25 mouse cellular contexts compared by ENCODE assay signal in genomic region chr12:76770841-76771500, GRCm38 (mm10). TPM values are rescaled to one million over a fixed set of nuclear protein-coding genes. Genes with fewer than 3 reads are reported as not detected.
DNase-seq lines count a peak whose midpoint lies in the region; ATAC-seq and TF ChIP-seq lines count a peak whose summit lies in the region.
"Had no signal": no experiment of that assay in that cellular context is flagged by ENCODE, and none has a peak within 500 bp of the region (broad histone marks: within the 10 kb centered on the region; RNA-seq: fewer than 3 reads in every experiment).

No protein-coding gene starts in this region.

- H3K4me3 ChIP-seq in midbrain, embryonic 11.5 days (ENCODE audit: low read depth, low read length), result no peak overlapping the region
- H3K4me3 ChIP-seq in midbrain, embryonic 10.5 days, result no peak overlapping the region
- peak overlapping the region in 1 of 2 experiments; percentile 8; a peak in 1 of 4 replicates for H3K4me3 ChIP-seq in MEL (ENCODE audit: control insufficient read depth in 1 of 2, insufficient read depth in 1 of 2, low read depth in 2 of 2, low read length in 2 of 2)

- H3K4me1 ChIP-seq in midbrain, embryonic 11.5 days (ENCODE audit: control insufficient read depth, insufficient read depth, low read length), result peaks cover 2% of the 10 kb centered on the region; the same call in 1 of the 2 replicates
- H3K4me1 ChIP-seq in midbrain, embryonic 10.5 days, result peaks cover 6% of the 10 kb centered on the region
- peaks cover 15 to 34% of the 10 kb centered on the region in 2 experiments for H3K4me1 ChIP-seq in MEL (ENCODE audit: control insufficient read depth in 1 of 2, insufficient read depth in 2 of 2, low read length in 2 of 2)

- no peak for TF ChIP-seq RAD21 in MEL (IDR thresholded peaks at IDR 0.05; ENCODE audit: low read depth, low read length)

- no peaks in the 10 kb centered on the region for H3K27me3 ChIP-seq in midbrain, embryonic 11.5 days (ENCODE audit: control insufficient read depth, insufficient read depth, low read length)
- H3K27me3 ChIP-seq in midbrain, embryonic 10.5 days (ENCODE audit: low read depth, poor library complexity, severe bottlenecking), result no peaks in the 10 kb centered on the region
- no peaks in the 10 kb centered on the region for H3K27me3 ChIP-seq in MEL (ENCODE audit: control insufficient read depth in 1 of 2, insufficient read depth in 2 of 2, low read length in 2 of 2)
- H3K27me3 ChIP-seq: CH12.LX, Patski had no signal

- TF ChIP-seq POLR2A in MEL (IDR thresholded peaks at IDR 0.05; ENCODE audit: control insufficient read depth in 1 of 2, insufficient read depth in 1 of 2, low read depth in 1 of 2, low read length in 2 of 2, poor library complexity in 1 of 2), result no peak

- H3K27ac ChIP-seq in midbrain, embryonic 11.5 days (ENCODE audit: low read depth, low read length), result no peak overlapping the region
- H3K27ac ChIP-seq in midbrain, embryonic 10.5 days (replicated peaks), result no peak overlapping the region
- peak overlapping the region; percentile 68 for H3K27ac ChIP-seq in MEL (ENCODE audit: control insufficient read depth, low read depth, low read length)

- H3K36me3 ChIP-seq in midbrain, embryonic 11.5 days (ENCODE audit: control insufficient read depth, insufficient read depth, low read length), result no peaks in the 10 kb centered on the region
- no peaks in the 10 kb centered on the region for H3K36me3 ChIP-seq in midbrain, embryonic 10.5 days
- peaks cover 0 to 36% of the 10 kb centered on the region in 2 experiments; a peak in 2 of 4 replicates for H3K36me3 ChIP-seq in MEL (ENCODE audit: control insufficient read depth in 1 of 2, insufficient read depth in 2 of 2, low read length in 2 of 2)

- no peak overlapping the region for H3K9ac ChIP-seq in midbrain, embryonic 11.5 days (ENCODE audit: low read length)
- H3K9ac ChIP-seq in MEL (ENCODE audit: control insufficient read depth, low read depth, low read length, poor library complexity, severe bottlenecking), result peak overlapping the region; percentile 44

- ATAC-seq in midbrain, embryonic 11.5 days (ENCODE audit: low FRiP score), result no peak
- ATAC-seq: activated CD4-positive, CD25-positive, alpha-beta regulatory T cell, adult 4 months; CD4-positive, CD25-positive, alpha-beta regulatory T cell, adult 4 months; Patski had no signal

- H3K79me2 ChIP-seq in MEL (ENCODE audit: control insufficient read depth, insufficient read depth, low read length, poor library complexity), result peaks cover 14% of the 10 kb centered on the region

- H3K9me3 ChIP-seq in midbrain, embryonic 11.5 days (ENCODE audit: control insufficient read depth, low read length), result no peaks in the 10 kb centered on the region
- no peaks in the 10 kb centered on the region for H3K9me3 ChIP-seq in midbrain, embryonic 10.5 days (replicated peaks)
- H3K9me3 ChIP-seq in MEL (replicated peaks; ENCODE audit: insufficient read depth, low read length), result no peaks in the 10 kb centered on the region
- H3K9me3 ChIP-seq: G1E had no signal

- WGBS in midbrain, embryonic 11.5 days, result 89% methylated on average over 5 of the region's 5 CpGs
- WGBS in midbrain, embryonic 10.5 days, result 88% methylated on average over 5 of the region's 5 CpGs

- DNase-seq in heart, adult 11 months, result peak; percentile 68
- no peak for DNase-seq in heart, postnatal 14 days
- peak; percentile 60 for DNase-seq in midbrain, embryonic 11.5 days (ENCODE audit: low spot score, missing footprints)
- no peak for DNase-seq in midbrain, embryonic 10.5 days (ENCODE audit: low spot score)
- DNase-seq in MEL (ENCODE audit: low read depth, low spot score), result peak; percentile 56
- no peak for DNase-seq in left cerebral cortex, postnatal 10 days (ENCODE audit: extremely low spot score in 1 of 2, low spot score in 2 of 2)
- DNase-seq: adrenal gland, adult 2 months; adrenal gland, adult 8-10 months; adrenal gland, postnatal 10 days; adrenal gland, postnatal 14 days; adrenal gland, postnatal 25 days; adrenal gland, postnatal 36 days; B cell, adult 2 months; cerebellum, adult 11 months; cerebellum, adult 11-12 months; cerebellum, adult 18-20 months; cerebellum, adult 2 months had no signal

- no peak for TF ChIP-seq CTCF in MEL (IDR thresholded peaks at IDR 0.05 in 2 of 3, conservative IDR thresholded peaks at IDR 0.05 in 1 of 3; ENCODE audit: control insufficient read depth in 1 of 3, insufficient read depth in 1 of 3, low read depth in 2 of 3, low read length in 3 of 3, poor library complexity in 1 of 3, severe bottlenecking in 1 of 3)

- TF ChIP-seq EP300 in MEL (IDR thresholded peaks at IDR 0.05; ENCODE audit: low read depth in 1 of 2, low read length in 2 of 2), result peak; percentile 45 to 62; a peak in 3 of 4 replicates

- intact Hi-C loops in heart, postnatal 14 days (cut with DNase I), result no loop called here
- intact Hi-C loops in left cerebral cortex, postnatal 10 days (cut with DNase I), result no loop called here

- no peak overlapping the region for H3K4me2 ChIP-seq in midbrain, embryonic 11.5 days

TF ChIP-seq in MEL, 35 proteins besides CTCF, POLR2A, EP300 and RAD21:
- TF ChIP-seq ZNF384 (IDR thresholded peaks at IDR 0.05; ENCODE audit: low read depth, low read length) (peak; percentile 93), HCFC1 (IDR thresholded peaks at IDR 0.05; ENCODE audit: low read depth, low read length) (no peak), CHD1 (IDR thresholded peaks at IDR 0.05; ENCODE audit: low read depth, low read length) (peak; percentile 95), ZKSCAN1 (IDR thresholded peaks at IDR 0.05; ENCODE audit: low read depth, low read length) (no peak), MXI1 (IDR thresholded peaks at IDR 0.05; ENCODE audit: low read depth, low read length) (peak; percentile 32; the same call in 1 of the 2 replicates), GABPA (IDR thresholded peaks at IDR 0.05; ENCODE audit: low read depth, low read length) (no peak), ZC3H11A (IDR thresholded peaks at IDR 0.05; ENCODE audit: low read depth, low read length) (no peak; the same call in 1 of the 2 replicates), E2F4 (IDR thresholded peaks at IDR 0.05; ENCODE audit: borderline replicate concordance, low read depth, low read length) (no peak), POLR2AphosphoS2 (IDR thresholded peaks at IDR 0.05; ENCODE audit: low read length) (no peak), POLR2AphosphoS5 (IDR thresholded peaks at IDR 0.05; ENCODE audit: borderline replicate concordance, low read depth, low read length) (no peak), TBP (IDR thresholded peaks at IDR 0.05; ENCODE audit: low read depth, low read length) (no peak), MYB (IDR thresholded peaks at IDR 0.05; ENCODE audit: low read depth, low read length) (no peak), ETS1 (IDR thresholded peaks at IDR 0.05; ENCODE audit: low read depth, low read length) (peak; percentile 58; the same call in 1 of the 2 replicates), GATA1 (IDR thresholded peaks at IDR 0.05; ENCODE audit: low read depth, low read length) (peak; percentile 59), SIN3A (IDR thresholded peaks at IDR 0.05; ENCODE audit: low read length) (peak; percentile 42), TCF12 (IDR thresholded peaks at IDR 0.05; ENCODE audit: low read depth, low read length) (0 out of 2 replicates have a peak, but pooled peaks have one; percentile 16), JUND (IDR thresholded peaks at IDR 0.05; ENCODE audit: low read depth, low read length) (no peak), USF1 (IDR thresholded peaks at IDR 0.05; ENCODE audit: low read depth, low read length) (no peak)

RNA-seq across cellular contexts. Expression of gene Fntb, which starts 5.6 kb away (rescaled TPM):
- 10 to 100 TPM; 15.2 to 18.9 TPM for total RNA-seq in heart, postnatal 14 days (2021)
- polyA plus RNA-seq in midbrain, embryonic 11.5 days (2014; fragmentation: Nextera tagmentation; extraction: Ambion mirVana), result 42.7 and 43.5 TPM in 2 replicates
- polyA plus RNA-seq in midbrain, embryonic 10.5 days (2016; fragmentation: Nextera tagmentation; extraction: Ambion mirVana), result 49.4 and 49.9 TPM in 2 replicates
- total RNA-seq in MEL (2012; rRNA removed), result 9.6 and 11.7 TPM in 2 replicates
- 10 to 100 TPM in 1 of 2 experiments, not detected in 1; 28.5 TPM for polyA plus RNA-seq in MEL (2012; ENCODE audit: insufficient read depth in 1 of 2, insufficient read length in 2 of 2, low read depth in 1 of 2, low replicate concordance in 2 of 2, missing spikeins in 1 of 2)
- total RNA-seq in left cerebral cortex, postnatal 10 days (2021), result 10 to 100 TPM; 27.7 to 28.1 TPM

RNA-seq across cellular contexts. Expression of gene Churc1, which starts 5.6 kb away (rescaled TPM):
- total RNA-seq in heart, postnatal 14 days (2021), result 10 to 100 TPM; 81.6 to 88.1 TPM
- polyA plus RNA-seq in midbrain, embryonic 11.5 days (2014; fragmentation: Nextera tagmentation; extraction: Ambion mirVana), result 81.9 and 86.8 TPM in 2 replicates
- polyA plus RNA-seq in midbrain, embryonic 10.5 days (2016; fragmentation: Nextera tagmentation; extraction: Ambion mirVana), result 117 and 123 TPM in 2 replicates
- total RNA-seq in MEL (2012; rRNA removed), result 180 and 186 TPM in 2 replicates
- polyA plus RNA-seq in MEL (2012; ENCODE audit: insufficient read depth in 1 of 2, insufficient read length in 2 of 2, low read depth in 1 of 2, low replicate concordance in 2 of 2, missing spikeins in 1 of 2), result 10 to 100 TPM in 1 of 2 experiments, not detected in 1; 74.9 TPM
- total RNA-seq in left cerebral cortex, postnatal 10 days (2021), result 10 to 100 TPM; 46.5 to 50.0 TPM

RNA-seq across cellular contexts. Expression of gene Gpx2, which starts 24.4 kb away (rescaled TPM):
- total RNA-seq in heart, postnatal 14 days (2021), result not detected
- polyA plus RNA-seq in midbrain, embryonic 11.5 days (2014; fragmentation: Nextera tagmentation; extraction: Ambion mirVana), result not detected in 2 replicates
- polyA plus RNA-seq in midbrain, embryonic 10.5 days (2016; fragmentation: Nextera tagmentation; extraction: Ambion mirVana), result not detected in 2 replicates
- not detected in 2 replicates for total RNA-seq in MEL (2012; rRNA removed)
- polyA plus RNA-seq in MEL (2012; ENCODE audit: insufficient read depth in 1 of 2, insufficient read length in 2 of 2, low read depth in 1 of 2, low replicate concordance in 2 of 2, missing spikeins in 1 of 2), result not detected
- total RNA-seq in left cerebral cortex, postnatal 10 days (2021), result under 1 TPM; 0.62 to 0.69 TPM
- total RNA-seq: adrenal gland, adult 18-20 months; adrenal gland, adult 2 months; adrenal gland, postnatal 10 days; adrenal gland, postnatal 14 days; adrenal gland, postnatal 25 days; adrenal gland, postnatal 36 days; adrenal gland, postnatal 4 days; CH12.LX had no signal
- polyA plus RNA-seq: activated CD4-positive, CD25-positive, alpha-beta regulatory T cell, adult 4 months; adrenal gland, adult 2 months; C2C12; CD4-positive, CD25-positive, alpha-beta regulatory T cell, adult 4 months; G1E; Patski had no signal

RNA-seq across cellular contexts. Expression of gene Rab15, which starts 51.7 kb away (rescaled TPM):
- 1 to 10 TPM in 1 of 2 experiments, under 1 TPM in 1; 0.86 to 1.8 TPM for total RNA-seq in heart, postnatal 14 days (2021)
- polyA plus RNA-seq in midbrain, embryonic 11.5 days (2014; fragmentation: Nextera tagmentation; extraction: Ambion mirVana), result 7.7 and 10.1 TPM in 2 replicates
- polyA plus RNA-seq in midbrain, embryonic 10.5 days (2016; fragmentation: Nextera tagmentation; extraction: Ambion mirVana), result 14.5 and 14.6 TPM in 2 replicates
- 2.7 and 3.4 TPM in 2 replicates for total RNA-seq in MEL (2012; rRNA removed)
- polyA plus RNA-seq in MEL (2012; ENCODE audit: insufficient read depth in 1 of 2, insufficient read length in 2 of 2, low read depth in 1 of 2, low replicate concordance in 2 of 2, missing spikeins in 1 of 2), result 10 to 100 TPM in 1 of 2 experiments, not detected in 1; 22.7 TPM
- 100 to 1,000 TPM; 188 to 199 TPM for total RNA-seq in left cerebral cortex, postnatal 10 days (2021)
- polyA plus RNA-seq: activated CD4-positive, CD25-positive, alpha-beta regulatory T cell, adult 4 months; CD4-positive, CD25-positive, alpha-beta regulatory T cell, adult 4 months; G1E had no signal

Comparison
In these comparisons a context has a peak if more than half of its experiments do, and no peak if none do; other contexts are left out.
1. DNase-seq: peak in heart, adult 11 months (single experiment), midbrain, embryonic 11.5 days (single experiment) and MEL (single experiment); none in heart, postnatal 14 days (0 of 2), midbrain, embryonic 10.5 days (single experiment) and left cerebral cortex, postnatal 10 days (0 of 2).